ENCODE assay signal across 8 mouse cellular contexts in the genomic region with DNA sequence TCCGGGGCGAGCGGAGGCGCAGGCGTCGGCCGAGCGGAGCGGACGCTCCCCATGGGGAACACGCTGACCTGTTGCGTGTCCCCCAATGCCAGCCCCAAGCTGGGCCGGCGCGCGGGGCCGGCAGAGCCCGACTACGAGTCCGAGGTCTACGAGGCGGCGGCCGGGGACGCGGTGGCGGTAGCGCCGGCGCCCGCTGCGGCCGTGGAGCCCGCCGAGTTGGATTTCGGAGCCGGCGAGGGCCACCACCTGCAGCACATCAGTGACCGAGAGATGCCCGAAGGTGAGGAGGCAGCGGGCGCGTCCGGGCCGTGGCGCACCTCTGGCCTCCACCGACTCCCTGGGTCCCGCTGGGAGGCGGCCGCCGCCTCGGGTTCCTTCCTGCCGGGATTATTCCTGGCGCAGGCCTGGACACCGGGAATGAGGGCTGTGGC. TPM values are rescaled to one million over a fixed set of nuclear protein-coding genes. Genes with fewer than 3 reads are reported as not detected.
DNase-seq lines count a peak whose midpoint lies in the region; ATAC-seq and TF ChIP-seq lines count a peak whose summit lies in the region.

No protein-coding gene starts in this region.

- POLR2A ChIA-PET in Patski (lab: Charles Lee), result interaction anchor here (1.7 kb wide), 1 partner anchor 73 kb away, joined by 4 read pairs; a partner anchor contains a TSS

- TF ChIP-seq RAD21 in CH12.LX (IDR thresholded peaks at IDR 0.05; ENCODE audit: low read depth, low read length), result no peak

- peaks cover 0 to 13% of the 10 kb centered on the region in 2 experiments; a peak in 2 of 4 replicates for H3K4me1 ChIP-seq in CH12.LX (ENCODE audit: control insufficient read depth in 1 of 2, insufficient read depth in 2 of 2)
- no peaks in the 10 kb centered on the region; the same call in 1 of the 2 replicates for H3K4me1 ChIP-seq in forebrain, embryonic 11.5 days (replicated peaks; ENCODE audit: control insufficient read depth, insufficient read depth, low read length)
- H3K4me1 ChIP-seq in heart, embryonic 15.5 days (replicated peaks), result peaks cover 23% of the 10 kb centered on the region
- H3K4me1 ChIP-seq in lung, postnatal 0 days (ENCODE audit: insufficient read depth, low read depth, low read length), result peaks cover 9% of the 10 kb centered on the region; the same call in 1 of the 2 replicates

- DNase-seq in CH12.LX (ENCODE audit: extremely low read depth) (no peak), Patski (ENCODE audit: low read depth, low spot score) (no peak)
- DNase-seq in forebrain, embryonic 11.5 days (ENCODE audit: low spot score), result peak; percentile 78
- DNase-seq in kidney, postnatal 10 days, result peak; percentile 67
- DNase-seq in lung, postnatal 0 days (ENCODE audit: low spot score), result peak; percentile 37
- DNase-seq in spleen, postnatal 36 days (ENCODE audit: low spot score in 2 of 2), result peak; percentile 18 to 24
- no peak for DNase-seq in c-Kit-positive CD71-positive TER-119-positive erythroid progenitor cells, embryonic 14.5 days (ENCODE audit: low spot score)

- no peak overlapping the region for H3K27ac ChIP-seq in CH12.LX (ENCODE audit: insufficient read depth, low read depth)
- peak overlapping the region; percentile 53 for H3K27ac ChIP-seq in forebrain, embryonic 11.5 days (ENCODE audit: low read depth, low read length)
- peak overlapping the region; percentile 85 for H3K27ac ChIP-seq in heart, embryonic 15.5 days
- H3K27ac ChIP-seq in lung, postnatal 0 days (ENCODE audit: low read length), result peak overlapping the region; percentile 79

- TF ChIP-seq CTCF in CH12.LX (conservative IDR thresholded peaks at IDR 0.05 in 1 of 2, IDR thresholded peaks at IDR 0.05 in 1 of 2; ENCODE audit: low read depth in 2 of 2, low read length in 2 of 2) (no peak), Patski (IDR thresholded peaks at IDR 0.05) (no peak)
- no peak for TF ChIP-seq CTCF in lung, postnatal 0 days (IDR thresholded peaks at IDR 0.05)

- H3K9ac ChIP-seq in CH12.LX (ENCODE audit: insufficient read depth, low read depth), result peak overlapping the region; percentile 69
- H3K9ac ChIP-seq in forebrain, embryonic 11.5 days (ENCODE audit: low read length), result peak overlapping the region; percentile 84
- H3K9ac ChIP-seq in heart, embryonic 15.5 days, result peak overlapping the region; percentile 91
- peak overlapping the region; percentile 64 for H3K9ac ChIP-seq in lung, postnatal 0 days (replicated peaks; ENCODE audit: low read depth)

- no peak for TF ChIP-seq EP300 in CH12.LX (IDR thresholded peaks at IDR 0.05; ENCODE audit: low read length)
- TF ChIP-seq EP300 in lung, postnatal 0 days (IDR thresholded peaks at IDR 0.05), result no peak

- peaks cover 14% of the 10 kb centered on the region for H3K27me3 ChIP-seq in CH12.LX (replicated peaks)
- no peaks in the 10 kb centered on the region for H3K27me3 ChIP-seq in Patski
- no peaks in the 10 kb centered on the region for H3K27me3 ChIP-seq in forebrain, embryonic 11.5 days (ENCODE audit: control insufficient read depth, insufficient read depth, low read length)
- no peaks in the 10 kb centered on the region for H3K27me3 ChIP-seq in heart, embryonic 15.5 days
- no peaks in the 10 kb centered on the region for H3K27me3 ChIP-seq in lung, postnatal 0 days (replicated peaks; ENCODE audit: insufficient read depth, low read length)

- no peaks in the 10 kb centered on the region for H3K79me2 ChIP-seq in CH12.LX (replicated peaks; ENCODE audit: control insufficient read depth, extremely low read depth, insufficient read depth, poor library complexity, severe bottlenecking)

- peak; percentile 52 for ATAC-seq in Patski
- ATAC-seq in forebrain, embryonic 11.5 days (replicated peaks; ENCODE audit: low FRiP score), result no peak; the same call in none of the 2 replicates
- peak; percentile 7; the same call in 1 of the 2 replicates for ATAC-seq in heart, embryonic 15.5 days (replicated peaks; ENCODE audit: insufficient number of reproducible peaks, insufficient read depth, low FRiP score, low read depth)
- peak; percentile 15 for ATAC-seq in lung, postnatal 0 days

- dilution Hi-C loops in CH12.LX (cut with MboI; ENCODE audit: extremely low pct_ligation_motif_present, extremely low pct_unique_long_range_greater_than_20kb, low sequenced_read_pairs), result no loop called here

- under 1% methylated on average over 52 of the region's 55 CpGs for WGBS in forebrain, embryonic 11.5 days
- under 1% methylated on average over 55 of the region's 55 CpGs for WGBS in heart, embryonic 15.5 days
- 0% methylated on average over 20 of the region's 55 CpGs for WGBS in lung, postnatal 0 days

- TF ChIP-seq POLR2A in CH12.LX (IDR thresholded peaks at IDR 0.05; ENCODE audit: low read depth, low read length), result no peak

- in situ Hi-C loops in CH12.LX (cut with MboI; ENCODE audit: low pct_ligation_motif_present, low pct_unique_long_range_greater_than_20kb, low sequenced_read_pairs) (no loop called here), Patski (cut with MboI; ENCODE audit: low pct_unique_long_range_greater_than_20kb) (loop anchor here (5.0 kb wide), 1 partner anchor 69 kb away; no protein-coding TSS in a partner anchor)

- H3K9me3 ChIP-seq in CH12.LX (replicated peaks; ENCODE audit: low read length), result no peaks in the 10 kb centered on the region
- H3K9me3 ChIP-seq in forebrain, embryonic 11.5 days (ENCODE audit: control insufficient read depth, low read length), result no peaks in the 10 kb centered on the region
- no peaks in the 10 kb centered on the region for H3K9me3 ChIP-seq in heart, embryonic 15.5 days (replicated peaks)
- H3K9me3 ChIP-seq in lung, postnatal 0 days (ENCODE audit: low read length), result no peaks in the 10 kb centered on the region

- peak overlapping the region; percentile 65 to 97 (median 70) for H3K4me3 ChIP-seq in CH12.LX (replicated peaks in 1 of 3; ENCODE audit: low read depth in 2 of 3, low read length in 2 of 3, poor library complexity in 1 of 3)
- H3K4me3 ChIP-seq in forebrain, embryonic 11.5 days (ENCODE audit: low read depth, low read length), result peak overlapping the region; percentile 82
- peak overlapping the region; percentile 97 for H3K4me3 ChIP-seq in heart, embryonic 15.5 days
- H3K4me3 ChIP-seq in lung, postnatal 0 days (ENCODE audit: low read depth, low read length), result peak overlapping the region; percentile 81

- peak overlapping the region; percentile 90 for H3K4me2 ChIP-seq in CH12.LX (ENCODE audit: insufficient read depth, low read depth, poor library complexity, severe bottlenecking)
- peak overlapping the region; percentile 67 for H3K4me2 ChIP-seq in forebrain, embryonic 11.5 days (ENCODE audit: low read depth, low read length, severe bottlenecking)
- H3K4me2 ChIP-seq in heart, embryonic 15.5 days, result peak overlapping the region; percentile 79
- peak overlapping the region; percentile 82 for H3K4me2 ChIP-seq in lung, postnatal 0 days (replicated peaks; ENCODE audit: low read depth, low read length)

- CTCF ChIA-PET in Patski (lab: Charles Lee), result no interaction called here

- no peaks in the 10 kb centered on the region for H3K36me3 ChIP-seq in CH12.LX (replicated peaks in 1 of 2; ENCODE audit: control insufficient read depth in 1 of 2, insufficient read depth in 1 of 2, low read length in 1 of 2)
- H3K36me3 ChIP-seq in forebrain, embryonic 11.5 days (ENCODE audit: control insufficient read depth, insufficient read depth, low read length), result no peaks in the 10 kb centered on the region
- H3K36me3 ChIP-seq in heart, embryonic 15.5 days, result no peaks in the 10 kb centered on the region
- H3K36me3 ChIP-seq in lung, postnatal 0 days (ENCODE audit: insufficient read depth, low read length), result no peaks in the 10 kb centered on the region

TF ChIP-seq in CH12.LX, 34 proteins besides CTCF, POLR2A, EP300 and RAD21:
- no peak for TF ChIP-seq CHD2 (IDR thresholded peaks at IDR 0.05; ENCODE audit: low read length)
- no peak for TF ChIP-seq KAT2A (IDR thresholded peaks at IDR 0.05; ENCODE audit: insufficient replicate concordance, low read length)
- peak; percentile 50 for TF ChIP-seq UBTF (IDR thresholded peaks at IDR 0.05; ENCODE audit: low read depth, low read length)
- peak; percentile 1; the same call in 1 of the 2 replicates for TF ChIP-seq ZMIZ1 (IDR thresholded peaks at IDR 0.05; ENCODE audit: low read depth, low read length)

RNA-seq across cellular contexts. Expression of a gene that starts 0.9 kb away (rescaled TPM):
- total RNA-seq in CH12.LX (2012; rRNA removed) (2.8 and 3.4 TPM in 2 replicates), CH12.LX (2014; rRNA removed) (5.3 and 5.6 TPM in 2 replicates)
- polyA plus RNA-seq in CH12.LX (2012; ENCODE audit: insufficient read length, low read depth) (7.8 and 9.0 TPM in 2 replicates), Patski (2021) (24.6 TPM)
- polyA plus RNA-seq in forebrain, embryonic 11.5 days (2014; fragmentation: Nextera tagmentation; extraction: Ambion mirVana), result 10.6 and 12.2 TPM in 2 replicates
- 3.3 and 3.4 TPM in 2 replicates for polyA plus RNA-seq in heart, embryonic 15.5 days (2015; fragmentation: Nextera tagmentation; extraction: Ambion mirVana)
- polyA plus RNA-seq in lung, postnatal 0 days (2015; fragmentation: Nextera tagmentation; extraction: Ambion mirVana), result 3.9 and 4.5 TPM in 2 replicates

RNA-seq across cellular contexts. Expression of a gene that starts 46.4 kb away (rescaled TPM):
- total RNA-seq in CH12.LX (2012; rRNA removed) (0.84 and 1.1 TPM in 2 replicates), CH12.LX (2014; rRNA removed) (0.23 and 0.40 TPM in 2 replicates)
- polyA plus RNA-seq in CH12.LX (2012; ENCODE audit: insufficient read length, low read depth) (0.31 and 0.47 TPM in 2 replicates), Patski (2021) (12.0 TPM)
- 0.95 and 1.0 TPM in 2 replicates for polyA plus RNA-seq in forebrain, embryonic 11.5 days (2014; fragmentation: Nextera tagmentation; extraction: Ambion mirVana)
- polyA plus RNA-seq in heart, embryonic 15.5 days (2015; fragmentation: Nextera tagmentation; extraction: Ambion mirVana), result 1.5 and 1.7 TPM in 2 replicates
- 3.1 and 3.5 TPM in 2 replicates for polyA plus RNA-seq in lung, postnatal 0 days (2015; fragmentation: Nextera tagmentation; extraction: Ambion mirVana)

Comparison
In these comparisons a context has a peak if more than half of its experiments do, and no peak if none do; other contexts are left out.
1. DNase-seq: peak in forebrain, embryonic 11.5 days (single experiment), kidney, postnatal 10 days (single experiment), lung, postnatal 0 days (single experiment) and spleen, postnatal 36 days (2 of 2); none in CH12.LX (single experiment), Patski (single experiment) and c-Kit-positive CD71-positive TER-119-positive erythroid progenitor cells, embryonic 14.5 days (single experiment).
2. Peak in every context shown above with its lines, with median percentiles within 50 percentile points of each other: H3K4me2 ChIP-seq, H3K4me3 ChIP-seq and H3K9ac ChIP-seq.